Mouse (Mus musculus): ENCODE data around the gene Pofut2. TPM values are rescaled to one million over a fixed set of nuclear protein-coding genes. Genes with fewer than 3 reads are reported as not detected.
"Not testable (repeated sequence)": the region's sequence is repeated elsewhere in the genome, so short reads cannot be mapped to it uniquely, and the experiment has no call there.

The Pofut2 gene
- total RNA-seq, 2 experiments from 2014 or later, result 14.8 to 18.3 TPM

DNA sequence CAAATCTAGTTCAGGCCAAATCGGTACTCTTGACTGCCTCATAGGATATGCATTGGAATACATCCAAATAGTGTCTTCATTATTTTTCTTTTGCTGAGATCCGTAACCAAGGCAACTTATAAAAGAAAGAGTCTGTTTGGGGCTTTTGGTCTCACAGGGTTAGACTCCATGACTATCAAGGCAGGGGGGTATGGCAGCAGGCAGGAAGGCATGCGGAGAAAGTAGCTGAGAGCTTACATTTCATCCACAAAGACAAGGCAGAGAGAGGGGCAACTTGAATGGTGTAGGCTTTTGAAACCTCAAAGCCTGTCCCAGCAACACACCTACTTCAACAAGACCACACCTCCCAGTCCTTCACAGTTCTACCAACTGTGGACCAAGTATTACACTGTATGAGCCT lies 3.3 kb upstream of the Pofut2 start:
- ATAC-seq (replicated peaks; ENCODE audit: low FRiP score, low TSS enrichment, poor library complexity, severe bottlenecking), result no peak

GRCm38 (mm10) chr10:77258041-77258590 lies 902 bp upstream of the Pofut2 start:
- no peak for ATAC-seq (replicated peaks; ENCODE audit: low FRiP score, low TSS enrichment, poor library complexity, severe bottlenecking)

GRCm38 (mm10) chr10:77260166-77260875 lies 1.3 kb downstream of the Pofut2 start:
- no peak for ATAC-seq (replicated peaks; ENCODE audit: low FRiP score, low TSS enrichment, poor library complexity, severe bottlenecking)

- ATAC-seq (replicated peaks; ENCODE audit: low FRiP score, low TSS enrichment, poor library complexity, severe bottlenecking), result no peak
Observed at GRCm38 (mm10) chr10:77266281-77266680, 7.3 kb downstream of the Pofut2 start.

GRCm38 (mm10) chr10:77267027-77267426 lies 8.0 kb downstream of the Pofut2 start:
- ATAC-seq (replicated peaks; ENCODE audit: low FRiP score, low TSS enrichment, poor library complexity, severe bottlenecking), result no peak

GRCm38 (mm10) chr10:77269129-77269528 lies 10.1 kb downstream of the Pofut2 start:
- ATAC-seq (replicated peaks; ENCODE audit: low FRiP score, low TSS enrichment, poor library complexity, severe bottlenecking), result no peak

GRCm38 (mm10) chr10:77272980-77273730 lies 14.1 kb downstream of the Pofut2 start:
- ATAC-seq (replicated peaks; ENCODE audit: low FRiP score, low TSS enrichment, poor library complexity, severe bottlenecking), result no peak

DNA sequence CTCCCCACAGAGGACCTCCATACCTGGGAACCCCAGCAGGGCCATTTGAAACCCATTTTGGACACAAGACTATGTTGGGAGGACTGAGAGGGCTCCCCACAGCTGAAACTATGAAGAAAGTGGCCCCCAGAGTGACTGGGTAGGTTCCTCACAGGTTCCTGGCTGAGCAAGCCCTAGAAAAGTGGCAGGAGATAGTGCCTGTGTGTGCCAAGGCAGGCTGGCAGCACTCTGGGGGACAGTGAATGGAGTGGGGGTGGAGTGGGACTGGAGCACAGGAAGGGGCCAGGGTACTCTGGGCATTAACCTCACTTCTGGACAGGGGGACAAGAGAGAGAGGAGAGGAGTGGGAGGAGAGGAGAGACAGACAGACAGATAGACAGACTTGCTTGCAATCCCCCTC lies 14.8 kb downstream of the Pofut2 start:
- no peak for ATAC-seq (replicated peaks; ENCODE audit: low FRiP score, low TSS enrichment, poor library complexity, severe bottlenecking)

- not testable (repeated sequence) for ATAC-seq (replicated peaks; ENCODE audit: low FRiP score, low TSS enrichment, poor library complexity, severe bottlenecking)
Observed at GRCm38 (mm10) chr10:77282085-77282484, 23.1 kb downstream of the Pofut2 start.

- peak; percentile 80 for ATAC-seq (replicated peaks; ENCODE audit: low FRiP score, low TSS enrichment, poor library complexity, severe bottlenecking)
Observed at GRCm38 (mm10) chr10:77282822-77283221, 23.8 kb downstream of the Pofut2 start.

- no peak for ATAC-seq (replicated peaks; ENCODE audit: low FRiP score, low TSS enrichment, poor library complexity, severe bottlenecking)
Observed at GRCm38 (mm10) chr10:77284832-77285231, 25.8 kb downstream of the Pofut2 start.

DNA sequence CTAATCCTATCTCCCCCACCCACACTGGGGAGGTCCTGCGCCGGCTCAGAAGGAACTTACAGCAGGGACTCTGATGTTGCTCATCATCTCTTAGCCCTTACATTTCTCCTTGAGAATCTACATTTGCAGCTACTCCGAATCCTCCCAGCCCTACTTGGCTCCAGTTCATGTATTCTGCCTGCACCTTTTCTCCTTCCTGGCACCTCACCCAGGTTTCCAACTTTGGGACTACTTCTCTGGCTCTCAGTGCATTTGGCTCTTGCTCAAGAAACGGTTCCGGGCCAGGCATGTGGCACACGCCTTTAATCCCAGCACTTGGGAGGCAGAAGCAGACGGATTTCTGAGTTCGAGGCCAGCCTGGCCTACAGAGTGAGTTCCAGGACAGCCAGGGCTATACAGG lies 28.6 kb downstream of the Pofut2 start:
- ATAC-seq (replicated peaks; ENCODE audit: low FRiP score, low TSS enrichment, poor library complexity, severe bottlenecking), result no peak

- ATAC-seq (replicated peaks; ENCODE audit: low FRiP score, low TSS enrichment, poor library complexity, severe bottlenecking), result no peak
Observed at GRCm38 (mm10) chr10:77288639-77289195, 29.7 kb downstream of the Pofut2 start.

DNA sequence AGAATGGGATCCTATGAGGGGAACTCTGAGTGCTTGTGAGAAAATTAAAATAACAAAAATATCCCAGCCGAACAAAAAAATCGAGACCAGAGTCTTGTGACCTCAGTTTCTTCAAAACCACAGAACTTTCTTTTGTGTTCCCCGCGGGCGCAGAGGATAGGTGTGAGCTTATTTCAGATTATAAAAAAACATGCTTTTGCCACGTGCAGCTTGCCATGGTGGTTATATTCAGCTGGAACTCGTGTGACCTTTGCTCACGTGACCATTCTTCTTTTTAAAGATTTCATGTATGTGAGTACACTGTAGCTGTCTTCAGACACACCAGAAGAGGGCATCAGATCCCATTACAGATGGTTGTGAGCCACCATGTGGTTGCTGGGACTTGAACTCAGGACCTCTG lies 30.5 kb downstream of the Pofut2 start:
- no peak for ATAC-seq (replicated peaks; ENCODE audit: low FRiP score, low TSS enrichment, poor library complexity, severe bottlenecking)

DNA sequence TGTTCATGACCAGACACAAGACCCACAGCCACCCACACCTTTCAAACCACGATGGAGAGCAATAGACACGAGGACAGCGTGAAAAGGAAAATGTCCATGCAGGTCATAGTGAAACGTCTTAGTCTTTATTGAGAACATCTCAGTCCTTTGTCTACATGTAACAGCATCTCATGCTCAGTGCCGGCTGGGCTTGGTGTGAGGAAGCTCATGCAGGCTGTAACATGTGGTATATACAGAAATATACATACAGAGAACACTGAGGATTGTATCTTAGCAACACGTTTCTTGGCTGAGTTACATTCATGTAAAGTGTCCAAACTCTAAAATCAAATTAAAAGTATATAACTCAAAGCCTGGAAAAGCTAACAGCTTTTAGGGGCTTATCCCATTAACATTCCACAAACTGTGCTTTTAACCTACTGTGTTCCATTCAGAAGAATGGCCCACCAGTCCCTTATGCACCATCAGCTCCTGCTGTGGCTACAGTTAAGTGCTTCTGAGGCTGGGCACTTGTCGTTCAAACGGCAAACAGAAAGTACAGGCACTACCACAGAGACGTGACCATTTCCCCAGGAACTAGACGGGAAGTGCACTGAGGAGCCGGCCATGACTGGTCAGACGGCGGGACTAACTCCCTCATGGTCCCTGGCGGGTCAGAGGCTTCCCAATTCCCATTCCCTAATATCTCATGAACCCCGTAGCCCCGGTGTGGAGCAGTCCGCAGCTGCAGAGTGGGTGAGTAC lies 31.8 kb downstream of the Pofut2 start:
- ATAC-seq (replicated peaks; ENCODE audit: low FRiP score, low TSS enrichment, poor library complexity, severe bottlenecking), result no peak

DNA sequence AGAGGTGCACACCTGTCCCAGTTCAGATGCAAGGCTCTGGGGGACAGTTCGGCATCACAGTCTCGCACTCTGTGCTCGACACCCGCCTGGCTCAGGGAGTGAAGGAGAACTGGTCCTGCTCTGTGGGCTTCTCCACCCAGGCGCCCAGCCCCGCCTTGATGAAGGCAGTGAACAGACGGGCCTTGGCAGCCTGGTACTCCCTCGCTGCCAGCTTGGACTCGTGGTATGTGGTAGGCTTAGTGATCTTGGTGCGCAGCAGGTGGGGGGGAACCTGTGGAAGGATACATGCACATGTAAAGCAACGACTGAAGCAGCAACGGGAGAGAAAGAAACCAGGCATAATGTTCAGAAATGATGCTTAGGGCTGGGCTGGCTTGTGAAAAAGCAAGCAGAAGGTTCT lies 35.7 kb downstream of the Pofut2 start:
- ATAC-seq (replicated peaks; ENCODE audit: low FRiP score, low TSS enrichment, poor library complexity, severe bottlenecking), result no peak; the same call in 1 of the 2 replicates

DNA sequence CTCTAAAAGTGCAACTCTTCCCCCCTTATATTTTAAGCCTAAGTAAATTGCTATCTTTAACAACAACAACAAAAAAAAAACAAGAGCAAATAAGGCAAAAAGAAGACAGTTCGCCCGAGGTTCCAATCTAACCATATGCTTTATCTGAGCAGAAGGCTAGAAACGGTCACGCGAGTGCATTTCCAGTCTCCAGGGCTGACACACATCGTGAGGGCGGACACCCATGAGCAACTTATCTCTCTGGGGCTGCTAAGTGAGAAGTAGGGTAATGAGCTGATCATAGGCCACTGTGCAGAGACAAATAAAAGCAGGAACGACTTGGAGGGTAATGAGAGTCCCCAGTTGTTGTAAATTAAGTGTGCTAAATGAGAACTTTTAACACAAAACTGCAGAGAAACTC lies 39.6 kb downstream of the Pofut2 start:
- ATAC-seq (replicated peaks; ENCODE audit: low FRiP score, low TSS enrichment, poor library complexity, severe bottlenecking), result peak; percentile 60

DNA sequence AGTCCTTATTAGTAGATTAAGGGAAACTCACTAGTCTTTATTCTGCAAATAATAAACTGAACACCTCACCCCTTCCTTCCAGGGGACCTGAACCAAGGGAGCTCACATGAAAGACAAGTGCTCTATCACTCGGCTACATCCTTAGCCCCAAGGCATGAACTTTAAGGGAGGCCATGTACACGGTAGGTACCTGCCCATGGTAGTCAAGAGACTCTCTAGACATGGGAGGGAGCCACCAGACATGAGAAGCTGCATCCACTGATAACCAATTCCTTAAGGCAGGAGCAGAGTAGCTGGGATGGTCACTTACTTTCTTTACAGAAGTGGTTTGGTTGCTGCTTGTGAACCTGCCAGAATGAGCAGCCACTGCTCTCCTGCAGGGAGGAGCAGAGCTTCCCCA lies 40.2 kb downstream of the Pofut2 start:
- no peak for ATAC-seq (replicated peaks; ENCODE audit: low FRiP score, low TSS enrichment, poor library complexity, severe bottlenecking)

DNA sequence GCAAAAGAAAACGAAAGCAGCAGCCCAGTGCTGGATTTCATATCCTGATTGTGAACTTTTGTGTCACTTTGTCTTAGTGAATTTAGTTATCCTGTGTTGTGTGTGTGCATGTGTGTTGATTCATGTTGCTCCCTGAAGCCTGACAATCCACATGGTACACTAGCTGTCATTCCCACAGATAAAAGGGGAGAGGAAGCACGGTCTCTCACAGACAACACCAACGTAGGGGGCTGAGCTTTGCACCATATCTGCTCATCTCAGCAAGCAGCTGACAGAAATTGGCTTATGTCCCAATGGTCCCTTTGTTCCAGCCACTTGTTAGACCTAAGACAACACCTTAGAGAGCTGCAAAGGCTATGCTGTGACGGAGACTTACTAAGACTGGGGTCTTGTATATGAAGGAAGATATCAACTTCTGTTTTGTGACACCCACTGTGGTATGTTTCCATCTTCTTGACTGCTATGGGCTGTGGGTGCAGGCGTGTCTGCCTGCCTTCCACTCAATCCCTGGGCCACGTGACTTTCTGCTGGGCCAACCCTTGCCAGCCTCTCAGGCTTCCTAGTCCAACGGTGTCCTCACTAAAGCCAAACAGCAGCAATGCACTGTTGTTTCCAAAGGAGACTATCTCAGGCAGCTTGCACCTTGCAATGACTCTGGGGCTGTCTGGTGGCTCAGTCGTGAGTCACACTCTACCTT lies 41.4 kb downstream of the Pofut2 start:
- ATAC-seq (replicated peaks; ENCODE audit: low FRiP score, low TSS enrichment, poor library complexity, severe bottlenecking), result peak; percentile 52

Data from megakaryocyte-erythroid progenitor cell, adult 5-6 weeks (primary cell).